Mouse (Mus musculus) spleen, adult 2 months (tissue): ENCODE measurements at regions not wholly inside any gene's neighbourhood (a gene's known extent, or its start where the extent isn't known, plus 50 kb on each side); places are given as distances from the start of the nearest gene placed in this dataset.

Experiments
- DNase-seq, 2 experiments: peaks; one replicate each; pipeline versions ENCODE4 v3.0.0 to v3.0.0-alpha.2; 2012 to 2021; ENCODE audit warnings: low spot score in 2 of 2, low read depth in 1 of 2
- H3K27ac ChIP-seq: fragments of 200-500 bp; 2 replicates; pipeline ENCODE4 v1.5.1; 2012; ENCODE audit warnings: low read length, inconsistent platforms; ENCODE audit not compliant: insufficient read depth
- H3K27me3 ChIP-seq: fragments of 200-500 bp; 2 replicates; pipeline ENCODE4 v1.6.1; 2012; ENCODE audit warnings: mild to moderate bottlenecking, moderate library complexity, low read length, inconsistent platforms; ENCODE audit not compliant: control insufficient read depth, insufficient read depth
- H3K36me3 ChIP-seq: fragments of 200-500 bp; 2 replicates; pipeline ENCODE4 v1.6.1; 2012; ENCODE audit warnings: mild to moderate bottlenecking, low read length, inconsistent platforms; ENCODE audit not compliant: control insufficient read depth, insufficient read depth
- H3K4me1 ChIP-seq: fragments of 200-500 bp; 2 replicates; pipeline ENCODE4 v1.6.1; 2011; ENCODE audit warnings: inconsistent platforms; ENCODE audit not compliant: control insufficient read depth, insufficient read depth, insufficient read length
- H3K4me3 ChIP-seq: fragments of 200-500 bp; 2 replicates; pipeline ENCODE4 v1.5.1; 2011; ENCODE audit warnings: mild to moderate bottlenecking, inconsistent platforms; ENCODE audit not compliant: insufficient read depth, insufficient read length; ENCODE audit errors: extremely low read depth
- CTCF ChIP-seq: fragments of 200-500 bp; IDR thresholded peaks from 2 replicates; pipeline ENCODE4 v1.5.1; 2011; ENCODE audit warnings: mild to moderate bottlenecking, inconsistent platforms; ENCODE audit not compliant: insufficient read depth, insufficient read length, insufficient replicate concordance; ENCODE audit errors: extremely low read depth
- POLR2A ChIP-seq: fragments of 200-500 bp; IDR thresholded peaks from 2 replicates; pipeline ENCODE4 v1.6.1; 2011; ENCODE audit warnings: low read depth, low read length, inconsistent platforms
- WGBS: fragments of 180-500 bp; shearing (Covaris S2); methylation state at CpG from one replicate; pipeline ENCODE4 v1.1.7; 2018; 5-methylcytosine and 5-hydroxymethylcytosine counted together

DNA sequence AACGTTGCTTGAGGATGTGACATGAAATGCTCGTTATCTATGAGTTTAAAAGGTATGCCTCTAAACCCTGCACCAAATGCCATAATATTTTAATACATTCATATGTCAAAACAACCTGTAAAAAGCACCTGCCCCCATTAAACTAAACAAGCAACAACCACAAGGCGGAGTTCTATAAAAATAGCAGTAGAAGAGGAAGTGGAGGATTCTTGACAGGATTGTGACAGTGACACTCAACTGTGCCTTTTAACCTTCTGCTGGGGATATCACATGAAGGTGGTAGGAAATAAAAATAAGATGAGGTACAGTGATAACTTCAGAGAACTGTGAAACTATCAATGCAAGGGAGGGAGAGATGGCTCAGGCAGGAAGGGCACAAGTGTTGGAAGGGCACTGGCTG lies 58.6 kb upstream of the Dbx2 start:
- H3K36me3 ChIP-seq, result no peaks in the 10 kb centered on the region
- no peak overlapping the region for H3K27ac ChIP-seq
- H3K4me1 ChIP-seq, result no peaks in the 10 kb centered on the region
- no peaks in the 10 kb centered on the region for H3K27me3 ChIP-seq
- TF ChIP-seq CTCF (no peak), POLR2A (no peak)
- 40% methylated on average over 3 of the region's 3 CpGs for WGBS
- H3K4me3 ChIP-seq, result no peak overlapping the region; the same call in 1 of the 2 replicates
- no peak for DNase-seq

DNA sequence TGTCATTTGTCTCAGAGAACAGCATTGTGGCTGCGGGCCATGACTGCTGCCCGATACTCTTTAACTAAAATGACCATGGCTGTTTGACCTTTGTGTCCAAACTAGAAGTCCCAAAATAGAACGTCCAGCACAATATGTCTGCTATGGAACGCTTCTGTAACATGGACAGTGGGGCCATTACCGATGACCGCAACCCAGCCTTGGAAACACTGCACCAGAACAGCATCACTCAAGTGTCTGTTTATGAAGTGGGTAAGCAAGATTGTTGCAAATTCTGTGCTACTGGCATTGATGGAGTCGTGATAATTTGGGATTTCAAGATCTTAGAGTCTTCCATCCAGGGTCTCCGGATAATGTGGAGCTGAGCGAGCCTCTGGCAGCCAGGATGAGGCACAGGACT lies 60.2 kb upstream of the Dbx2 start:
- WGBS, result 86% methylated on average over 9 of the region's 9 CpGs

DNA sequence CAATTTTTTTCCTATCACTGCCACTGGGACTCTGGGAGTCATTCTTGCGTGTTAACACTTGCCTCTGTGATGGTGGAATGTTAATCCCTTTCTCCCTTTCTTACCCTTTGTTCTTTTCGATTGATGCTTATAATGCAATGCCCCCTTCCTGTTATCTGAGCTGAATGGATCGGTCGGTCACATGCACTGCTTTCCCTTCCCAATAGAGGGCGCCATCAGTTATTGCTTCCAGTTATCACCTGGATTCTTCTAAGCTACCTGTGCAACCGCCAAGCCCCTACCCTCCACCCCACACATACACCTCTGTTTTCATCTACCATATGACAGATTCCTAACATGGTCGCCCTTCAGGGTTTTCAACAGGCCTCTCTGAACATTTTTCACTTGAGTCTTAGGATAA lies 66.9 kb upstream of the Ano6 start:
- WGBS, result 56% methylated on average over 7 of the region's 7 CpGs
- TF ChIP-seq CTCF (peak; percentile 27; the same call in 1 of the 2 replicates), POLR2A (no peak)
- Histone ChIP-seq H3K27me3 (no peaks in the 10 kb centered on the region), H3K4me3 (no peak overlapping the region), H3K4me1 (no peaks in the 10 kb centered on the region), H3K27ac (no peak overlapping the region), H3K36me3 (no peaks in the 10 kb centered on the region)
- DNase-seq, result peak in 1 of 2 experiments; percentile 8

More for the DNA sequence above, 60.2 kb upstream of the Dbx2 start:
- TF ChIP-seq CTCF, result no peak
- no peak for TF ChIP-seq POLR2A
- no peaks in the 10 kb centered on the region for H3K4me1 ChIP-seq
- no peak overlapping the region for H3K4me3 ChIP-seq
- no peak for DNase-seq
- no peak overlapping the region for H3K27ac ChIP-seq
- H3K27me3 ChIP-seq, result no peaks in the 10 kb centered on the region
- no peaks in the 10 kb centered on the region for H3K36me3 ChIP-seq

- no peaks in the 10 kb centered on the region for H3K27me3 ChIP-seq
- no peak overlapping the region for H3K4me3 ChIP-seq
- no peak overlapping the region for H3K27ac ChIP-seq
- TF ChIP-seq CTCF, result peak; percentile 71; the same call in 1 of the 2 replicates
- TF ChIP-seq POLR2A, result no peak
- WGBS, result 27% methylated on average over 11 of the region's 11 CpGs
- H3K36me3 ChIP-seq, result no peaks in the 10 kb centered on the region
- H3K4me1 ChIP-seq, result no peaks in the 10 kb centered on the region
- DNase-seq, result peak in 1 of 2 experiments; percentile 44
Measured at GRCm38 (mm10) chr15:95725866-95726265, 64.8 kb upstream of the Ano6 start.

- Histone ChIP-seq H3K4me3 (no peak overlapping the region), H3K27me3 (no peaks in the 10 kb centered on the region), H3K36me3 (no peaks in the 10 kb centered on the region), H3K4me1 (no peaks in the 10 kb centered on the region), H3K27ac (no peak overlapping the region)
- no peak for DNase-seq
- WGBS, result 85% methylated on average over 13 of the region's 13 CpGs
- TF ChIP-seq POLR2A, result no peak
- TF ChIP-seq CTCF, result no peak
Measured at GRCm38 (mm10) chr15:95726516-95726915, 64.1 kb upstream of the Ano6 start.

DNA sequence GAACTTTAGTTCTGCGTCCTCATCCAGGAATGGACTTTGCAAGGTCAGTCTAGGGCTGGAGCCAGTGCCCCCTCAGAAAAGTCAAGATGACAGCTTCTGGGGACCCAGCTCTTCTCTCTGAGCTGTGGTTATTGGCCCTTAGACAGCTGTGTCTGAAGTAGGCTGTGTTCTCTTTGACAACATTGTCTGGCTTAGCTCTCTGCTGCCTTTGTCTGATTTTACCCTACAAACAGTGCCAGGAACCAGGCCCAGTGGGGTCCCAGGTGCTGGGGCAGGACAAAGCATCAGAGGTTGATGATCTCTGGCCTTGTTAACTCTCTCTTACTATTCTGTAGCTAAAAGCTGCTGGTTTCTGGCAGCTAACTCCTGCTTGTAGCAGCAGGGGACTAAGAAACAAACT lies 54.9 kb upstream of the Ano6 start:
- Histone ChIP-seq H3K27me3 (no peaks in the 10 kb centered on the region), H3K36me3 (no peaks in the 10 kb centered on the region), H3K27ac (no peak overlapping the region), H3K4me1 (no peaks in the 10 kb centered on the region), H3K4me3 (no peak overlapping the region)
- no peak for DNase-seq
- TF ChIP-seq CTCF (no peak), POLR2A (no peak)
- 86% methylated on average over 1 of the region's 1 CpGs for WGBS
